Mouse (Mus musculus) testis, adult 2 months (tissue): ENCODE data around the gene Clmn. TPM values are rescaled to one million over a fixed set of nuclear protein-coding genes. Genes with fewer than 3 reads are reported as not detected.
A peak's percentile ranks its signal among the peaks of the same experiment; 100 is the strongest.

Experiments used
- H3K27ac ChIP-seq: fragments of 200-500 bp; 2 replicates; pipeline ENCODE4 v1.5.1; 2012; ENCODE audit warnings: low read depth, low read length; ENCODE audit not compliant: control insufficient read depth, insufficient read depth
- H3K27me3 ChIP-seq: fragments of 200-500 bp; 2 replicates; pipeline ENCODE4 v1.6.1; 2012; ENCODE audit warnings: mild to moderate bottlenecking, low read length, moderate library complexity; ENCODE audit not compliant: control insufficient read depth, insufficient read depth
- H3K36me3 ChIP-seq: fragments of 200-500 bp; 2 replicates; pipeline ENCODE4 v1.6.1; 2012; ENCODE audit warnings: mild to moderate bottlenecking, low read length; ENCODE audit not compliant: control insufficient read depth, insufficient read depth
- H3K4me1 ChIP-seq: fragments of 200-500 bp; 2 replicates; pipeline ENCODE4 v1.6.1; 2012; ENCODE audit warnings: low read length; ENCODE audit not compliant: control insufficient read depth, insufficient read depth
- H3K4me3 ChIP-seq: fragments of 200-500 bp; 2 replicates; pipeline ENCODE4 v1.5.1; 2012; ENCODE audit warnings: low read depth, mild to moderate bottlenecking, low read length, moderate library complexity, mixed read lengths; ENCODE audit not compliant: control insufficient read depth
- CTCF ChIP-seq: fragments of 200-500 bp; IDR thresholded peaks from 2 replicates; pipeline ENCODE4 v1.5.1; 2012; ENCODE audit warnings: low read depth, mild to moderate bottlenecking, inconsistent platforms, low read length, moderate library complexity; ENCODE audit not compliant: control insufficient read depth, insufficient read depth, insufficient replicate concordance
- POLR2A ChIP-seq: fragments of 200-500 bp; IDR thresholded peaks from 2 replicates; pipeline ENCODE4 v1.6.1; 2012; ENCODE audit warnings: low read depth, mild to moderate bottlenecking, inconsistent platforms, low read length, moderate library complexity; ENCODE audit not compliant: control insufficient read depth
- polyA plus RNA-seq: library from polyadenylated mRNA; depleted of rRNA; stranded (reverse); fragments of >200 nt; gene quantifications from 2 replicates; pipeline ENCODE4 v1.2.3, GENCODE M21; 2012

Clmn gene
- polyA plus RNA-seq, 1 experiment: 119 TPM

GRCm38 (mm10) chr12:104857614-104858013 is 7.3 kb downstream of the Clmn start:
- TF ChIP-seq POLR2A (peak; percentile 52; the same call in 1 of the 2 replicates), CTCF (no peak)
- H3K4me3 ChIP-seq: peak overlapping the region; percentile 61
- H3K36me3 ChIP-seq: no peaks in the 10 kb centered on the region
- peak overlapping the region; percentile 55; the same call in 1 of the 2 replicates for H3K27ac ChIP-seq
- H3K4me1 ChIP-seq: no peaks in the 10 kb centered on the region
- no peaks in the 10 kb centered on the region for H3K27me3 ChIP-seq

- Histone ChIP-seq H3K36me3 (no peaks in the 10 kb centered on the region), H3K4me1 (no peaks in the 10 kb centered on the region; the same call in none of the 2 replicates)
- TF ChIP-seq POLR2A (no peak), CTCF (no peak)
Measured at GRCm38 (mm10) chr12:104856540-104856939, 8.3 kb downstream of the Clmn start.

GRCm38 (mm10) chr12:104855548-104855947 is 9.3 kb downstream of the Clmn start:
- Histone ChIP-seq H3K27me3 (no peaks in the 10 kb centered on the region), H3K4me1 (no peaks in the 10 kb centered on the region; the same call in none of the 2 replicates), H3K4me3 (no peak overlapping the region), H3K36me3 (no peaks in the 10 kb centered on the region), H3K27ac (no peak overlapping the region)
- TF ChIP-seq POLR2A (no peak), CTCF (no peak)

More at GRCm38 (mm10) chr12:104856540-104856939, 8.3 kb downstream of the Clmn start:
- no peaks in the 10 kb centered on the region for H3K27me3 ChIP-seq
- H3K27ac ChIP-seq: no peak overlapping the region
- peak overlapping the region; percentile 36 for H3K4me3 ChIP-seq

GRCm38 (mm10) chr12:104854826-104855225 is 10.1 kb downstream of the Clmn start:
- no peaks in the 10 kb centered on the region for H3K27me3 ChIP-seq
- H3K27ac ChIP-seq: no peak overlapping the region
- H3K4me3 ChIP-seq: no peak overlapping the region
- TF ChIP-seq POLR2A (no peak), CTCF (no peak)
- H3K4me1 ChIP-seq: no peaks in the 10 kb centered on the region; the same call in none of the 2 replicates
- no peaks in the 10 kb centered on the region for H3K36me3 ChIP-seq

- Histone ChIP-seq H3K4me3 (no peak overlapping the region), H3K27me3 (no peaks in the 10 kb centered on the region), H3K36me3 (no peaks in the 10 kb centered on the region), H3K4me1 (no peaks in the 10 kb centered on the region; the same call in none of the 2 replicates), H3K27ac (no peak overlapping the region)
- no peak for TF ChIP-seq POLR2A
Measured at GRCm38 (mm10) chr12:104853374-104853773, 11.5 kb downstream of the Clmn start.

GRCm38 (mm10) chr12:104851711-104852508 is 13.0 kb downstream of the Clmn start:
- TF ChIP-seq CTCF (no peak), POLR2A (no peak)
- no peaks in the 10 kb centered on the region for H3K27me3 ChIP-seq
- H3K4me1 ChIP-seq: no peaks in the 10 kb centered on the region; the same call in none of the 2 replicates
- H3K4me3 ChIP-seq: no peak overlapping the region
- H3K27ac ChIP-seq: no peak overlapping the region
- H3K36me3 ChIP-seq: no peaks in the 10 kb centered on the region

- Histone ChIP-seq H3K4me1 (no peaks in the 10 kb centered on the region; the same call in none of the 2 replicates), H3K27me3 (no peaks in the 10 kb centered on the region), H3K27ac (no peak overlapping the region), H3K36me3 (no peaks in the 10 kb centered on the region), H3K4me3 (no peak overlapping the region)
- TF ChIP-seq CTCF (no peak), POLR2A (no peak)
Measured at GRCm38 (mm10) chr12:104850119-104850518, 14.8 kb downstream of the Clmn start.
